Mouse (Mus musculus): ENCODE results near the gene Cers6.

GRCm38 (mm10) chr2:68895044-68895764 is 34.0 kb downstream of the Cers6 start:
- TF ChIP-seq POLR2A (IDR thresholded peaks at IDR 0.05; ENCODE audit: low read depth, low read length): no peak
- no peak for TF ChIP-seq CTCF (IDR thresholded peaks at IDR 0.05; ENCODE audit: borderline replicate concordance, insufficient read depth, low read length)
